Mouse (Mus musculus): ENCODE measurements at regions not wholly inside any gene's neighbourhood (a gene's known extent, or its start where the extent isn't known, plus 50 kb on each side); places are given as distances from the start of the nearest gene placed in this dataset.

DNA sequence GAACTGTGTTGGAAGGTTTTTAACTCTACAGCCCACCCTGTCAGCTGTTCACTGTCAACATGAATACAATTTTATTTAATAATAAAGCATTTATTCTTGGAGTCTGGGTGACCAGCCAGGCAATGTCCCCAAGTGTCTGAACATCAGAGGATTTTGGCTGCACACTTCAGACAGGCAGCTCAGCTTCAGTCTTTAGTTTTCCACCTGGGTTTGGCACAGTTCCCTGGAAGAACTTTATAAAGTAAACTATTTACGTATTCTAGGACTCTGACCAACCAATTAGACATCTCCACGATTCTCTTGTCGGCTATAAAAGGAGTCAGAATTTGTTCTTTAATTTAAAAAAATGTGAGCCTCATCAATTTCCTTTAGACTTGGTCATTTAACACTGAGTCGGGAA is 220.8 kb upstream of the 1700056E22Rik start:
- TF ChIP-seq E2F4 (IDR thresholded peaks at IDR 0.05; ENCODE audit: insufficient read depth) (no peak), POLR2A (IDR thresholded peaks at IDR 0.05; ENCODE audit: insufficient read length, low read depth) (no peak), MYOG (IDR thresholded peaks at IDR 0.05; ENCODE audit: control insufficient read depth in 1 of 3, insufficient read depth in 1 of 3, insufficient read length in 2 of 3, low read depth in 2 of 3) (no peak), MAX (IDR thresholded peaks at IDR 0.05; ENCODE audit: low read depth) (no peak)
